Mouse (Mus musculus): ENCODE results near the gene Itgae.
A peak's percentile ranks its signal among the peaks of the same experiment; 100 is the strongest.

DNA sequence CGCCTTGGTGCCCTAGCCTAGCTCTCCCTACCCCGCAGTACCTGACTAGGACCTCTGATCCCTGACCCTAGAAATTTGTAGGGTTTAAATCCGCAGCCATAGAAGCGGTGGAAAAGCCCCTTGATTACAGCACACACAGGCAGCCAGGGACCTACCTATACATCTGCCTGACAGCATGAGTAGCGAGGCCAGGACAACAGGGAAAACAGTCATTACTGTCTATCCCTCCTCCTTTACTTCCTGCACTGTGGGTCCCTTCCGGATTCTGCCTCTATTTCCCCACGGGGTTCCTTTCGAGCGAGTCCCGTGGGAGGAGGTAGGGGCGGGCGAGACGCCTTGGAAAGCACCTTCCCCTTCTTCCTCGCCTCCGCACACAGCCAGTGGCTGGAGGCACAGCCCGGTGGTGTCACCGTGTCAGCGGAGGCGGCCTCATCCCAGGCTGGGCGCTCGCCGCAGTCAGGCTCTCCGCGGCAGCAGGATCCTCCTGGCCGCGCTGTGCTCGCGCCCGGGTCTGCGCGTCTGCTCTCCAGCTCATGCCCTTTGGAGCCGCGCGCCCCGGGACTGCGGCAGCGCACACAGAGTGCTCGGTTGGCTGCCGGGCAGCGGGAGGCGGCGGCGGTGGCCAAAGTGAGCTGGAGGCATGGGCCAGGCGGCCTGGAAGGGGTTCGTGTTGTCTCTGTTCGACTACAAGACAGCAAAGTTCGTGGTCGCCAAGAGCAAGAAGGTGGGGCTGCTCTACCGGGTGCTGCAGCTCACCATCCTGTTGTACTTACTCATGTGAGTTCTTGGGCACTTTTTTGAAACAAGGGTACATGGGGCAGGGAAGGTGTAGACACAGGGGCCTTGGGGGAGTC is 69.8 kb downstream of the Itgae start, which contains the start of gene P2rx5:
- TF ChIP-seq CTCF (IDR thresholded peaks at IDR 0.05) = no peak
- TF ChIP-seq POLR2A (IDR thresholded peaks at IDR 0.05; ENCODE audit: insufficient read depth, low read depth, low read length) = 0 out of 2 replicates have a peak, but pooled peaks have one; percentile 37
